Mouse (Mus musculus) urinary bladder, adult 18-20 months (tissue): ENCODE results near the gene Tmem198.

Experiments
- DNase-seq, 2 experiments: peaks; one replicate each; pipeline ENCODE4 v3.0.0; 2022; ENCODE audit warnings: low spot score in 2 of 2, mixed read lengths in 2 of 2

Tmem198 gene

DNA sequence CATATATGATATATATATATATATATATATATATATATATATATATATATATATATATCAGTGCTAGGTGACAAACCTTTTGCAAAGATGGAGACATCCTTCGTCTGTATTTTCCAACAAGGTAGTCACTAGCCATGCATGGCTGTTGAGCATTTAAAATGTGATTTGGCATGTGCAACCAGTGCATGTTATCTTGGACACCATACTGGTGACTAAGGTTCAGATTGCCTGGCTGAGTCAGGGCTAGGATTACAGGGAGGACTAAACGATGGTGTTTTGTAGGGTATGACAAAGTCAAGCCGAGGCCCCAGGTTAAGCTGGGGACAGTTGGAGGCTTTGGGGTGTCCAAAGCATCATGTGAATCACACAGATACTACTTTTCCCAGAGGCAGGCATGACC, 23.9 kb upstream of the Tmem198 start:
- DNase-seq: no peak

DNA sequence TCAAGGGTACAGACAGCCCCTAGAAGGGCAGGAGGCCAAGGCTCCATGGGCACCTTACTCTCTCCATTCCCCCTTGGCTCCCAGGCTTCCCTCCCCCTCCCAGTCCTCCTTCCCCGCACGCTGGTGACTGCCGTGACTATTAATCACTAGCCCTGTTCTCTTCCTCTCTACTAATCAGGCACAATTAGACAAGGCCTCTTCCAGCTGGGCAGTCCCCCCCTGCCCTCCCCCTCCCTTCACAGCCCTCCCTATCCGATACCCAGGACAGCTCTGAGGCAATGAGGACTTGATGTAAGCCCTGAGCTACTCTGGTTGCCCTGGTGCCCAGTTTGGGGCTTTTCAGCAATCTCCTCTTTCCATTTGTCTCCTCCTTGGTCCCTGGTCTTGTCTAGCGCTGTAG, 23.4 kb upstream of the Tmem198 start:
- DNase-seq: no peak

DNA sequence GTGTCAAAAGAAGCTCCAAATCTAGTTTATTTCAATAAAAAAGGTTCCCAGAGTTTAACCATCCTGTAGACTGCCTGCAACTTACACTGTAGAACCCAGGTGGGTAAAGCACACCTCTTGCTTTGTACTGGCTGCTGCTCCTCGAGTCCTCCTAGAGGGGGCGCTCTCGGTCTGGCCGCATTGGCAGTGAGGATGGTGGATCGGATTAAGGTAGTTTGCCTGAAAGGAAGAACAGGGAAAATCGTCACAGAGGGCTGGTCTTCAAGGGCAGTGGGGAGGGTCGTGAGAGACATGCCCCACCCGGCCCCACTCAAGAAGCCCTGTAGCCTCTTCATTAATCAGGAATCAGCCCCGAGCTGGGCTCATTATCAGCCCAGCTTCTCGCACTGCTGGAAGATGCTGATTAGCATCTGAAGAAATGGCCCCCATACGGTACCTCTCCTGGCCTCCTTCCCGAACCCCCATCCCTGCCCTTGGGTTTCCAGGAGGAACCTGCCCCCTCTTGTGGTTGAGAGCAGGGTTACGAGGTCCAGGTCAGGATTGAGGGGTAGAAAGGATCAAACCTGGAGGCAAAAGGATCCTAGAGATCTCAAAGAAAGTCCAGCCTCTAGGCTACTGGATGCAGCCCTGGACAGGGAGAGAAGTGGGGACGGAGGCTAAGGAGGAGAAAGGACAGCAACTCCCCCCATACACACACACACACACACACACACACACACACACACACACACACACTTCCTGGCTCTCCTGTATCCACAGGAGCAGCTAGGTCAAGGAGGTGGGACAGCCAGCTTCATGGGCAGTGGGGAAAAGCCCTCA, 22.4 kb upstream of the Tmem198 start:
- no peak for DNase-seq

DNA sequence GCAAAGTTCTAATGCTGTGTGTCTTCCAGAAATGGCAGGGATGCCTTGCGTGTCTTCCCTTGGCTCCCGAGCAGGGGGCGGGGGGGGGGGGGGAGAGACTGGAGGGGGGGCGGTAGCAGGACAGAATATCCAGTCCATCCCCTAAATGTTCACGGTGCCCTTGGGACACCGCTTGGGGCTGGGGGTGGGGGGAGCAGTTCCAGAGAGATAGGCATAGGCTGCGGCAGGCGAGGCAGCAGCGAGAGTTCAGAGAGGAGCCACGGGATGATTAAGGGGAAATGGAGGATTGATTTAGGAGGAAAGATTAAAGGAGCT, 21.7 kb upstream of the Tmem198 start:
- DNase-seq: no peak

DNA sequence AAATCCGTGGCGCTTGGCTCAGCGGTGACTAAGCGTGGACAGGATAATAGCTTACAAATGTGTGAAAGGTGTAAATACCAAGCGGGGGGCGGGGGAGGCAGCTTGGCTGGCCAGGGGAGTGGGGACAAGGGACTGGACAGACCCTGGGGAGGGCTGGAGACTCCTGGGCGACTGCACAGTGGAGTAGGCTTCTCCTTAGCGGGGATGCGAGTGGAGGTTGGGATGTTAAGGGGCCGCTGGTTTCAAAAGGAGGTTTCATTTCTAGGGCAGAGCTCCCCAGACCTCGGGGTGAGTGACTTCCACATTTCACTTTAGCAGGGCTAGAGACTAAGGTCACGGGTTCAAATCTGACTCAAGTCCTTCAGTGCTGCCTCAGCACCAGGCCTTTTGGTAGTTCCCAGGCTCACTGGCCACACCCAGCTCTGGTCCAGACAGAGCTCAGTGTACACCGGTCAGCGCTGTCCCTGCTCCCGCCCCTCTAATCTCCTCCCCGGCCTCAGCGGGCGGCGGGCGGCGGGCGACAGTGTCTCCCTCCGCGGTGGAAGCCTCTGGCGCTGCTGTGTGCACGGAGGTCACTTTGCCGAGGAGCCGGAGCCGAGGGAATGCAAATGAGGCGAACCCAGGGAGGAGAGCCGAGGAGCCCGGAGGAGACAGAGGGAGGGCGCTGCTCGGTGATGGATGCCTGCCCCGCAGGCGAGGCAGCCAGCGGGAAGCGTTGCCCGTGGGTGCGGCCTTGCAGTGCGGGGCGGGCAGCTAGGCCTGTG, 21.1 kb upstream of the Tmem198 start:
- DNase-seq: peak in 1 of 2 experiments; percentile 37

DNA sequence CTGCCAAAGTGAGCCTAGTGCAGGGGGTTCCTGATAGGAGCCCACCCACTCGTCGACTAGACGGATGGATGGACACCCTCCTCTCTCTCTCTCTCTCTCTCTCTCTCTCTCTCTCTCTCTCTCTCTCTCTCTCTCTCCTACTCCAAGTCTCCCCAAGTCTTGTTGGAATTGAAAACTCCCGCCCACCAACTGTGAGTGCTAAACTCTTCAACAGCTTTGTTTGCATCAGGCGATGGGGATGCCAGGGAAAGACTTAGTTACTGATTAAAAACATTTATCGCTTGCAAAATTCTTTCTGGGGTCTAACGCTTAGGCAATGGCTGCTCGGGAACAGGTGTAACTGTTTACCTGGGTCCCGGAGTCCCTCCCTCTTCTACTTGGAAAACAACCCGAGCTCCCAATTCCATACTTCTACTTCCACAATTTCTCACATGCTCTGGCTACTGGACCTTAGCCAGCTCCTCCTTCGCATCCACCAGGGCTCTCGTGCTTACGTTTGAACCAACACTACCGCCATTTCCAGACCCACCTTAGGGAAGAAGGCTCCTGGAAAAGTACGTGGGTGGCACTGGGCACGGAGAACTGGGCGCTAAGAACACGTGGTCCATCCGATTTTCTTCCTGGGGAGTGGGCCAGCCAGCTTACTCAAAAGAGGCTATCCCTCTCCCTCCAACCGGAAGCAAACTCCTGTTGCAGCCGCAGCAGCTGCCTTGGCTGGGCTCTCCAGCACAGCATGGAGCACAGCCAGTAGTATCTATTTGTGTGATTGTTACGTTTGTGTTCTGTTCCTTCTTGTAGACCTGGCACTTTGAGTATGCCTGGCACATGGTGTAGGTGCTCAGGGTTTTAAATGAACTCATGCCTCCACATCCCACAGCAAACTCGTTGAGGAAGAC, 20.3 kb upstream of the Tmem198 start:
- DNase-seq: no peak

DNA sequence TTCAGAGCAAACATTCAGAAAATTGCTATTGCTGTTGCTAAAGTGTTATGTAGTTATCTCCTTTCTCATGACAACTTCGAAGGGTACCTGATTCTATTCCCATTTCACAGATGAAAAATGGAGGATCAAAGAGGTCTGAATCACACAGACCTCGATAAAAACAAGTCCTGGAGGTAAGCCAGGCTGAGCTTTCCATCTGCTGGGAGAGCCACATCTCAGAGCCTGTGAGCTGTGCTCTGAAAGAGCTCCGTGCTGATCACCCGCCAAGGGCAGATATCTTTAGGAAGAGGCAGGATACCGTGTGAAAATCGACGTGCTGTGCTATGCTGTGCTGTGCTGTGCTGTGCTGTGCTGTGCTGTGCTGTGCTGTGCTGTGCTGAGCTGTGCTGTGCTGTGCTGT, 19.0 kb upstream of the Tmem198 start:
- no peak for DNase-seq

DNA sequence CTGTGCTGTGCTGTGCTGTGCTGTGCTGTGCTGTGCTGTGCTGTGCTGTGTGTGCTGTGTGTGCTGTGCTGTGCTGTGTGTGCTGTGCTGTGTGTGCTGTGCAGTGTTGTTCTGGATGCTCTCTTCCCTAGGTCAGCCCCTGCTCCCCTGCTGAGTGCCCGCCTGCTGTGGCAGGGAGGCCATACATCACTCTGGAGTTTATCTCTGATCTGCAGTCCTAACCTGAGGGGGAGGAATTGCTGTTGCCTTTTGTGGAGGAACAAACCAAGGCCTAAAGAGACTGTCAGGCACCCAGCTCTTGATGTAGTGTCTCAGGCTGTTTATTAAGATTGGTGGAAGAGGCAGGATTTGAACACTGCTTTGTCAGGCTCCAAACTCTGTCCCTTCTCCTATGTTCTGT, 16.7 kb upstream of the Tmem198 start:
- DNase-seq: no peak

DNA sequence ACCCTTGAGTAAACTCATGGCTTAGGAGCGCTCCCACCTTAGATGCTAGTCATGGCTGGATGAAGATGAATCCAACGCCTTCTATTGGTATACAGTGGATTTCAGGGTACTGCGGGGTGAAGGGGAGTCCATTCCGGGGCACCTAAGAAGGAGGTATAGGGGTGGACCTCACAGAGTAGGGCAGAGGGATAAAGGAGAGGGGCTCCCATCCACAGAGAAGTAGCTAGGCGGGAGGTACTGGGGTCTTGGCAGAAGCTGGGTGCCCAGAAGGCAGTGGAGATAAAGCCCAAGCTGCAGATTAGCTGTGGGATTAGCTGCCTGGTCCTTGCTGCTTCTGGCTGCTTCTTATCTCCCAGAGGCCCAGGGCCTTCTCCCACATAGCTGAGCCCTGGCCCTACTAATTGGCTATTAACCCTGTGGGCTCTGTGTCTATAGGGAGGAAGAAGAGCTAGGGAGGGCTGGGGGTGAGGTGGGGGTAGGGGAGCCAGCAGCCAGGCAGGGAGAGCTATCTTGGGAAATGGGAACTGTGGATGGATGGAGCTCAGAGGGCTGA, 15.6 kb upstream of the Tmem198 start:
- DNase-seq: no peak

DNA sequence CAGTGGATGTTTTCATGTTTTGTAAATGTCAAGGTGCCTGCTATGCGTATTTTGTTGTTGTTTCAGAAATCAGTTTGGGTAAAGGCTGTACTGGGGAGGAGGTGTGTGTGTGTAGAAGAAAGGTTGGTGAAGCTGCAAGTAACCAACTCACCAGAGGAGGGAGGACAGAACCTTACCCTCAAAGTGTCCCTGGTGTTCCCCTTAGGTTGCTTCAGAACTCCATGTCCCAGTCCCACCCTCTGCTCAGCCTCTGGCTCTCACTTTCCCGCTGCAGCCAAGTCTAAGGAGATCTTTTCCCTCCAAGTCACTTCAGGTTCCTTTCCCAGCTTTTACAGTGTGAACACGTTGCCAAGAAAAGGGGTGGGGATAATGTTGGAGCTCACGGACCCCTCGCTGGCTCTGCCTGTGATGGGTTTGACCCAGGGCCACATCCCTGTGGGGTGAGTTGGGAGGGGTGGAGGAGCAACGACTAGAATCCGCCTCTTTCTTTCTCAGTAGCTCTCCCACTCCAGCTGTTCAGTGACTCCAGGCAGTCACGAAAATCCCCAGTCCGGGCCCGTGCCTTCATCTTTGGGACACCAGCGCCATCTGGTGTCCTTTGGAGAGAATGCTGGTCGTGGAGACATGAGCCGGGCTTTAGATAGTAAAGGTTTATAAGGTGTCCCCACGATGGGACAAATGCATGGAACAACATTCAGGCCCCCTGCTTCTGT, 12.0 kb upstream of the Tmem198 start:
- DNase-seq: peak; percentile 58 to 75

DNA sequence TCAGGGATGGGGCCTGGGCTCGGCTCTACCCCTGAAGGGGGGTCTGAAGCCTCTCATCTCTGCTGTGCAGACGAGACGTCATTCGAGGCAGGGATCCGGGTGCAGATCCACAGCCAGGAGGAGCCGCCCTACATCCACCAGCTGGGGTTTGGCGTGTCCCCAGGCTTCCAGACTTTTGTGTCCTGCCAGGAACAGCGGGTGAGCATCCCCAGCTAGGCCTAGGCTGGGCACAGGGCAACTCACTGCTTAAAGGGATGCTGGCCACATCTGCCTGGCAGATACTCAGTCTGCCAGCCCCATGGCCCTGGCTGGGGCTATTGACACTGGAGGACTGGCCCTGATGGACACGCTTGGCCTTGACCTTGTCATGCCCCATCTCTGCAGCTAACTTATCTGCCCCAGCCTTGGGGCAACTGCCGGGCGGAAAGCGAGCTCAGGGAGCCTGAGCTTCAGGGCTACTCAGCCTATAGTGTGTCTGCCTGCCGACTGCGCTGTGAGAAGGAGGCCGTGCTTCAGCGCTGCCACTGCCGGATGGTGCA, 10.0 kb upstream of the Tmem198 start:
- DNase-seq: no peak

DNA sequence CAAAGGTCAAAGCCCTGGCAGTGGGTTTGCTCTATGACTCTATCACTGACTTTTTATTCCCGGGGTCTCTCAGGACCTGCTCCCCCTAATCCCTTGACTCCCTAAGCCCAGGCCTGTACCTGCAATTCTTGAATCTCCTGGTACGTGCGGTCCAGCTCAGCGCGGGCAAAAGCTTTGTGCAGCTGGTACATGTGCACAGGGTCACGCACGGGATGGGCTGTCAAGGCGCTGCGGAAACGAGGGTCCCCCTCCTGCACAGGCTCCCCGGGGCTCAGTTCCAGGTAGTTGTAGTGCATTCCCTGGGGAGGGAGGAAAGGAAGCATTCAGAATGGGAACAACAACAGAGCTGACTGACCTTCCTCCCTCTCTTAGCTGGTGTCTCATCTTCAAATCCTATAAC, 2.9 kb upstream of the Tmem198 start:
- no peak for DNase-seq

DNA sequence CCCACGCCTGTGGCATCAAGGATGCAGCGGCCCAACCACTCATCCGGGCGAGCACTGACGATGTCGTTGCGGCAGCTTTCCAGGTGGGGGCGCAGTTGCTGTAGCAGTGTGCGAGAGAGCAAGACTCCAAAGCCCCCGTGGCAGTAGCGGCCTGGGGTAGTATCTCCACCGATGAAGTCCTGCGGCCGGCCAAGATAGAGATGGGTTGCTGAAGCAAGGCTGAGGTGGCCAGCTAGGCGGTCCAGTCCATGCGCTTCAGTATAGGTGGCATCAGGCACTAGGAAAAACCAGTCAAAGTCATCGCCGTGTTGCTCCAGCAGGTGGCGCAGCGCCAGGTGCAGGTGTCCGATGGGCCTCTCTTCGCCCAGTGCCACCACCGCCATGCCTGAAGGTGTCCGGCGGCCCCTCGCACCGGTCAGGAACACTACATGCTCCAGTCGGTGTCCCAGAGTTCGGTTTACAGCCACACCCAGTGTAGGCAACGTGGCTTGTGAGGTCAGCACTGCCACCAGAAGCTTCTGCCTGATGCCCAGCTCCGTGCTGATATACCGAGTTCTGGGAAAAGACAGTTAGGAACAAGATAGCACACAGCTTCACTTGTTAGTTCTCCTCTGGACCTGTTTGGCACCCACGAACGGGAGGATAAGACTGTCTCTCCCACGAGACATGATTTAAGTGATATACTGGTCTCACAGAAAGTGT, 1.9 kb upstream of the Tmem198 start:
- peak; percentile 66 to 90 for DNase-seq

DNA sequence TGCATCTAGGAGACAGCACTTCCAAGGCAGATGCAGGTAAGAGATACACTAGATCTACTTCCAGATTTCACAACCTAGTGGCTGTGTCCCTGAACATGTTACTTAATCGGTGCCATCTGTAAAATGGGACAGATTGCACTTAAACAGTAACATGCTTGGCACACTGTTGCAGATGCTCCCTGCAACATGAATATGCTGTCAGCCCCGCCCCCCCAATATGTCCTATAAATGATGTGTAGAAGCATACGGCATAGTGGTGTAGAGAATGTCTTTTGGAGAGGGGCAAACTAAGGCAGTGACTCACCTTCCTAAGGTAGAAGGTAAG, 1.4 kb upstream of the Tmem198 start:
- DNase-seq: no peak

DNA sequence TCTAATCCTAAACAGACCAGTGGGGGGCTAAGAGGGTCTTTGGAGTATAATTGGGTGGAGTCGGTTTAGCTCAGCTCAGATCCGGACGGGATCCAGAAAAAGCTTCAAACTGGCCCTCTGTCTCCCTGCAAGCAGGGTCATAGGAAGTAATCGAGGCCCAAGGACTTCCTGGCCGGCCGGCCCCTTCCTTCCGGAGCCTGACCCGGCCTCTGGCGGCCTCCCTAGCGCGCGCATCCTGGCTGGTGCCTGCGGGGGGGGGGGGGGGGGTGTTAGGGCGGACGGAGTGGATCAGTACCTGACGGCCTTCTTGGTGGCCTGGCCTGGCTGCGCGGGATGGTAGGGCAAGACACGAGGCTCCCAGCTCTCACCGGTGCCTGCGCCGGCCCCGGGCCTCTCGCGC, 835 bp upstream of the Tmem198 start:
- no peak for DNase-seq

DNA sequence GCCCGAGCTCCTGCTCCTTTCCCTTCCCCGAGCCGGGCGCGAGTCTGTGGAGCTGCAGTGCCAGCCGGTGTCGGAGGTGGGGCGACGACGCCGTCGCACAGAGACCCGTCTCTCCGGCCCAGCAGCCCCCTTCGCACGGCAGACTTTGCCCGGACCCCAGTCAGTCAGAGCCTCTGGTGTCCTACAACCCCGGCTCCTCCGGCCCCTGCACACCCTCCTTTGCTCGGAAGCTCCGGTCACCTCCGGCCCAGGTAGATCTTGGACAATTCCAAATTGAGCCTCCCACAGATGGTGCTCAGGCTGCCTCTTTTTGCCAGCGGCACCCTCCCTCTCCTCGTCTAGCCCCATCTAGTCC, 280 bp downstream of the Tmem198 start:
- no peak for DNase-seq

DNA sequence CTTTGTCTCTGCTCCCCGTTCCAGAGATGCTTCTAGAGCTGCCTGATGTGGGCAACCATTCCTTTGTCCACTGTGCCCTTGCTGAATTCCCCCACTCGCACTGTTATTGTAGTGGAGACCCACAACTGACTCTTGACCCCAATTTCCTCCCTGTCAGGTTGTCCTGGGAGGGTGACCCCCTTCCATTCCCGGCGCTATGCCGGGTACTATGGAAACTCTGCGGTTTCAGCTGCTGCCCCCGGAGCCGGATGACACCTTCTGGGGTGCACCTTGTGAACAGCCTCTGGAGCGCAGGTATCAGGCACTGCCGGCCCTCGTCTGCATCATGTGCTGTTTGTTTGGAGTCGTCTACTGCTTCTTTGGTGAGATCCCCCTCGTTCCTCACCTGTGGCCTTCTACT, 704 bp downstream of the Tmem198 start:
- no peak for DNase-seq

DNA sequence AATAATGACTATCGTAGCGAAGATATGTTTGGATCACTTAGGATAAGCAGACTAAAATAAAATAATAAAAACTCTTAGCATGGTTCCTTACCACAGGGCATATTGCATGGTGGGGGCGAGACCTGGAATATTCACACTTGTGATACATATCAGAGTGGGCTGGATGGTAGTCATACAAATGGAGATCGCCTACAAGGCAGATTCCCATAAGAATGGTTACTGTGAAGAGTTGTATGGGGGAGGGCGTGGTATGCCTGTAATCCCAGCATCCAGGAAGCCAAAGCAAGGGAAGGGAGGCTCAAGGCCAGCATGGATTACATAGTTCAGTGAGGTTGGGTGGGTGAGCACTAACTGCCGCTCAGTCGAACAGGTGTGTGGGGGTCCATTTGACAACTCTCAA, 1.4 kb downstream of the Tmem198 start:
- no peak for DNase-seq

DNA sequence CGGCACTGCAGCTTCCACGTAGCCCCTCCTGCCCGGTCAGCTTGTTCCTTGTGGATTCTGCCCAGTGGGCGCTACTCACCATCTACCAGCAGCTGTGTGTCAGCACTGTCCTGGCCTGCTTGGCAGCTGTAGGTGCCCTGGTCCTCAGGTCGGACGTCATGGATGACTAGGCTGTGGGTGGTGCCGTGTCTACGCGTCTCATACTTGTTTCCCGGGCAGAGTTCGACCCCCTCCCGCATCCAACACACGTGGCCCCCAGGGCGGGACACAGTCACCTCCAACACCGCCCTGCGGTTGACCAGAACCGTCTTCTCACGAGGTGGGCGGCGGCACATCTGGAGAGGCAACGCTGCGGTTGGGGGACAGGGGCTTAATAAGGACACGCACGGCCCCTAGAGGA, 7.2 kb downstream of the Tmem198 start:
- DNase-seq: no peak

DNA sequence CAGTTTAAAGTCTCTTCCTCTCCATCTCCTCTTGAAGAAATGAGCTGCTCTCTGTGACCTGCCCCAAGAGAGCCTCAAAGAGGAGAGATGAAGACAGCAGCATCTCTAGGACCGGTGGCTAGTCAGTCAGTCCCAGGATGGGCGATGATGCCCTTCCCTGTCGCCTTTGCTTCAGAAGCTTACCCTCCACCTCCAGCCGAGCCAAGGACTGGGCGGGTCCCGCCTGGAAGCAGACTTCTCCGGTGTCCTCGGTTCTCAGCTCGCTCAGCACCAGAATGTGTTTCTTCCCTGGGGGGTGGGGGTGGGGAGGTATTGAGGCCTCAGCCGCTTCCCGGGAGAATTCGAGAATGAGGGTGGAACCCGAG, 7.7 kb downstream of the Tmem198 start:
- no peak for DNase-seq
